Mouse (Mus musculus) heart, adult 9 months (tissue): ENCODE results near the gene Spg20.

Experiments used
- DNase-seq, 2 experiments: peaks; one replicate each; pipeline ENCODE4 v3.0.0; 2022; ENCODE audit warnings: low spot score in 2 of 2

Gene Spg20

GRCm38 (mm10) chr3:55097186-55097585 is 14.7 kb upstream of the Spg20 start:
- DNase-seq: peak in 1 of 2 experiments; percentile 31

- no peak for DNase-seq
These were observed 13.9 kb upstream of the Spg20 start for GRCm38 (mm10) chr3:55098014-55098413.

- no peak for DNase-seq
These were observed 12.9 kb upstream of the Spg20 start for GRCm38 (mm10) chr3:55098990-55099389.

- no peak for DNase-seq
These were observed 10.8 kb upstream of the Spg20 start for GRCm38 (mm10) chr3:55101092-55101491.

- no peak for DNase-seq
These were observed 6.4 kb upstream of the Spg20 start for GRCm38 (mm10) chr3:55105372-55106023.

GRCm38 (mm10) chr3:55106051-55106450 is 5.9 kb upstream of the Spg20 start:
- DNase-seq: no peak

GRCm38 (mm10) chr3:55109097-55109496 is 2.8 kb upstream of the Spg20 start:
- DNase-seq: no peak

GRCm38 (mm10) chr3:55112710-55113415 is 955 bp downstream of the Spg20 start:
- no peak for DNase-seq

GRCm38 (mm10) chr3:55114313-55115065 is 2.6 kb downstream of the Spg20 start:
- peak; percentile 15 to 46 for DNase-seq

- DNase-seq: no peak
These were observed 3.2 kb downstream of the Spg20 start for GRCm38 (mm10) chr3:55115071-55115470.

GRCm38 (mm10) chr3:55115989-55116388 is 4.1 kb downstream of the Spg20 start:
- peak; percentile 20 to 30 for DNase-seq

GRCm38 (mm10) chr3:55119275-55119898 is 7.5 kb downstream of the Spg20 start:
- peak; percentile 36 to 45 for DNase-seq

- no peak for DNase-seq
These were observed 10.5 kb downstream of the Spg20 start for GRCm38 (mm10) chr3:55122336-55122870.

- no peak for DNase-seq
These were observed 11.2 kb downstream of the Spg20 start for GRCm38 (mm10) chr3:55123064-55123463.

- peak in 1 of 2 experiments; percentile 18 for DNase-seq
These were observed 17.3 kb downstream of the Spg20 start for GRCm38 (mm10) chr3:55129181-55129692.

- DNase-seq: no peak
These were observed 19.8 kb downstream of the Spg20 start for GRCm38 (mm10) chr3:55131576-55132233.

GRCm38 (mm10) chr3:55137039-55137438 is 25.1 kb downstream of the Spg20 start, which contains the start of gene Ccdc169:
Ccdc169 (plus strand) TSS chr3:55137339.
- no peak for DNase-seq

- DNase-seq: no peak
These were observed 27.9 kb downstream of the Spg20 start for GRCm38 (mm10) chr3:55139837-55140236.

GRCm38 (mm10) chr3:55141401-55141800 is 29.5 kb downstream of the Spg20 start:
- no peak for DNase-seq

GRCm38 (mm10) chr3:55144916-55145315 is 33.0 kb downstream of the Spg20 start:
- no peak for DNase-seq

- DNase-seq: no peak
These were observed 34.5 kb downstream of the Spg20 start for GRCm38 (mm10) chr3:55146441-55146840.
